Mouse (Mus musculus) CH12.LX (cell line): ENCODE data around the gene Eya2.

Experiments used
- BHLHE40 ChIP-seq: IDR thresholded peaks from 2 replicates; pipeline ENCODE4 v1.6.1; 2011; ENCODE audit warnings: mild to moderate bottlenecking, low read depth, low read length, improper control_type of control experiment
- CTCF ChIP-seq, 2 experiments: IDR thresholded peaks in 1 of 2; conservative IDR thresholded peaks in 1 of 2; 2 replicates each; pipeline ENCODE4 v1.5.1; 2011 to 2012; ENCODE audit warnings: low read depth in 2 of 2, low read length in 2 of 2, improper control_type of control experiment in 1 of 2, inconsistent platforms in 1 of 2, mild to moderate bottlenecking in 1 of 2, moderate library complexity in 1 of 2
- EP300 ChIP-seq: IDR thresholded peaks from 2 replicates; pipeline ENCODE4 v1.6.1; 2011; ENCODE audit warnings: low read length, improper control_type of control experiment
- ETS1 ChIP-seq: conservative IDR thresholded peaks from 2 replicates; pipeline ENCODE4 v1.6.1; 2012; ENCODE audit warnings: low read depth, mild to moderate bottlenecking, inconsistent platforms, low read length, improper control_type of control experiment, moderate library complexity
- MAX ChIP-seq: IDR thresholded peaks from 2 replicates; pipeline ENCODE4 v1.6.1; 2011; ENCODE audit warnings: low read length, improper control_type of control experiment
- MYC ChIP-seq: IDR thresholded peaks from 2 replicates; pipeline ENCODE4 v1.6.1; 2011; ENCODE audit warnings: low read depth, mild to moderate bottlenecking, improper control_type of control experiment, low read length
- NRF1 ChIP-seq: IDR thresholded peaks from 2 replicates; pipeline ENCODE4 v1.6.1; 2014; ENCODE audit warnings: low read depth, mild to moderate bottlenecking, inconsistent platforms, low read length, improper control_type of control experiment, moderate library complexity
- POLR2A ChIP-seq: IDR thresholded peaks from 2 replicates; pipeline ENCODE4 v1.6.1; 2011; ENCODE audit warnings: low read depth, mild to moderate bottlenecking, improper control_type of control experiment, low read length
- RCOR1 ChIP-seq: conservative IDR thresholded peaks from 2 replicates; pipeline ENCODE4 v1.6.1; 2012; ENCODE audit warnings: low read depth, mild to moderate bottlenecking, inconsistent platforms, low read length, improper control_type of control experiment
- SIN3A ChIP-seq: IDR thresholded peaks from 2 replicates; pipeline ENCODE4 v1.6.1; 2012; ENCODE audit warnings: low read length, improper control_type of control experiment, inconsistent platforms
- TCF12 ChIP-seq: IDR thresholded peaks from 2 replicates; pipeline ENCODE4 v1.6.1; 2014; ENCODE audit warnings: low read depth, mild to moderate bottlenecking, inconsistent platforms, low read length, improper control_type of control experiment
- USF2 ChIP-seq: conservative IDR thresholded peaks from 2 replicates; pipeline ENCODE4 v1.6.1; 2011; ENCODE audit warnings: low read depth, low read length, improper control_type of control experiment
- ZKSCAN1 ChIP-seq: IDR thresholded peaks from 2 replicates; pipeline ENCODE4 v1.6.1; 2012; ENCODE audit warnings: low read depth, inconsistent platforms, low read length, improper control_type of control experiment, borderline replicate concordance
- ZNF384 ChIP-seq: IDR thresholded peaks from 2 replicates; pipeline ENCODE4 v1.6.1; 2012; ENCODE audit warnings: low read depth, low read length, improper control_type of control experiment, inconsistent platforms

GRCm38 (mm10) chr2:165785312-165786036, 190.6 kb downstream of the Eya2 start:
- TF ChIP-seq CTCF (conservative IDR thresholded peaks at IDR 0.05 in 1 of 2, IDR thresholded peaks at IDR 0.05 in 1 of 2; ENCODE audit: low read depth in 2 of 2, low read length in 2 of 2) (no peak), BHLHE40 (no peak), ETS1 (no peak), POLR2A (no peak), EP300 (no peak), MYC (no peak), MAX (no peak), TCF12 (no peak), RCOR1 (no peak), ZNF384 (no peak), USF2 (no peak), ZKSCAN1 (no peak), SIN3A (no peak), NRF1 (no peak)
